Mouse (Mus musculus) adrenal gland, postnatal 14 days (tissue): ENCODE measurements around the gene Zfp871. TPM values are rescaled to one million over a fixed set of nuclear protein-coding genes. Genes with fewer than 3 reads are reported as not detected.

Experiments
- DNase-seq: peaks from one replicate; pipeline ENCODE4 v3.0.0; 2021; ENCODE audit warnings: mixed read lengths
- long read RNA-seq, 2 experiments: library from polyadenylated mRNA; stranded (forward); transcript quantifications; one replicate each; pipeline ENCODE4 v2.0.0; 2021
- total RNA-seq: library from RNA; stranded (reverse); gene quantifications from 2 replicates; pipeline ENCODE4 v1.2.3, GENCODE M21; 2021

Gene Zfp871
- 42.6 and 44.5 TPM in 2 replicates for total RNA-seq
- long read RNA-seq, experiment 1, partial matches to known transcripts: 0 of 1 reads
- long read RNA-seq, experiment 1, other reads (novel, unspliced or antisense): 1 of 1 reads
- long read RNA-seq, experiment 2, full-length matches to known transcripts: 1 of 8 reads
- long read RNA-seq, experiment 2, partial matches to known transcripts: 0 of 8 reads
- long read RNA-seq, experiment 2, other reads (novel, unspliced or antisense): 7 of 8 reads

GRCm38 (mm10) chr17:32788094-32788559 lies at the start of gene Zfp871:
Gene Zfp871, minus strand, starts transcription at chr17:32788287.
- peak; percentile 91 for DNase-seq

- DNase-seq: no peak
Observed at GRCm38 (mm10) chr17:32830418-32830782, 42.3 kb upstream of the Zfp871 start.

GRCm38 (mm10) chr17:32829540-32830417 lies 41.7 kb upstream of the Zfp871 start, which contains the start of gene Zfp799:
Gene Zfp799, minus strand, starts transcription at chr17:32830261.
- peak; percentile 87 for DNase-seq

GRCm38 (mm10) chr17:32816074-32816784 lies 28.1 kb upstream of the Zfp871 start:
- no peak for DNase-seq

GRCm38 (mm10) chr17:32814136-32814535 lies 26.0 kb upstream of the Zfp871 start:
- no peak for DNase-seq

- DNase-seq: no peak
Observed at GRCm38 (mm10) chr17:32810648-32811047, 22.6 kb upstream of the Zfp871 start.

- DNase-seq: peak; percentile 45
Observed at GRCm38 (mm10) chr17:32809544-32810374, 21.7 kb upstream of the Zfp871 start, which contains the start of gene Zfp811. Gene Zfp811, minus strand, starts transcription at chr17:32809931.

GRCm38 (mm10) chr17:32808921-32809320 lies 20.8 kb upstream of the Zfp871 start:
- no peak for DNase-seq

GRCm38 (mm10) chr17:32789244-32789643 lies 1.2 kb upstream of the Zfp871 start:
- no peak for DNase-seq

GRCm38 (mm10) chr17:32788576-32788975 lies 489 bp upstream of the Zfp871 start:
- no peak for DNase-seq

GRCm38 (mm10) chr17:32787436-32788093 lies 522 bp downstream of the Zfp871 start:
- DNase-seq: peak; percentile 78

GRCm38 (mm10) chr17:32786944-32787343 lies 1.1 kb downstream of the Zfp871 start:
- no peak for DNase-seq

- DNase-seq: no peak
Observed at GRCm38 (mm10) chr17:32785656-32786055, 2.4 kb downstream of the Zfp871 start.

- DNase-seq: no peak
Observed at GRCm38 (mm10) chr17:32777564-32777963, 10.5 kb downstream of the Zfp871 start.

- DNase-seq: peak; percentile 27
Observed at GRCm38 (mm10) chr17:32771213-32771612, 16.9 kb downstream of the Zfp871 start.

GRCm38 (mm10) chr17:32766422-32766821 lies 21.7 kb downstream of the Zfp871 start:
- no peak for DNase-seq

GRCm38 (mm10) chr17:32757331-32757730 lies 30.8 kb downstream of the Zfp871 start:
- no peak for DNase-seq

GRCm38 (mm10) chr17:32753634-32754033 lies 34.5 kb downstream of the Zfp871 start:
- DNase-seq: peak; percentile 59

GRCm38 (mm10) chr17:32752813-32753360 lies 35.2 kb downstream of the Zfp871 start:
- DNase-seq: no peak

GRCm38 (mm10) chr17:32750611-32751010 lies 37.5 kb downstream of the Zfp871 start:
- DNase-seq: no peak

GRCm38 (mm10) chr17:32741057-32741456 lies 47.0 kb downstream of the Zfp871 start:
- no peak for DNase-seq
